1 mouse cellular context compared by ENCODE assay signal in the genomic region with DNA sequence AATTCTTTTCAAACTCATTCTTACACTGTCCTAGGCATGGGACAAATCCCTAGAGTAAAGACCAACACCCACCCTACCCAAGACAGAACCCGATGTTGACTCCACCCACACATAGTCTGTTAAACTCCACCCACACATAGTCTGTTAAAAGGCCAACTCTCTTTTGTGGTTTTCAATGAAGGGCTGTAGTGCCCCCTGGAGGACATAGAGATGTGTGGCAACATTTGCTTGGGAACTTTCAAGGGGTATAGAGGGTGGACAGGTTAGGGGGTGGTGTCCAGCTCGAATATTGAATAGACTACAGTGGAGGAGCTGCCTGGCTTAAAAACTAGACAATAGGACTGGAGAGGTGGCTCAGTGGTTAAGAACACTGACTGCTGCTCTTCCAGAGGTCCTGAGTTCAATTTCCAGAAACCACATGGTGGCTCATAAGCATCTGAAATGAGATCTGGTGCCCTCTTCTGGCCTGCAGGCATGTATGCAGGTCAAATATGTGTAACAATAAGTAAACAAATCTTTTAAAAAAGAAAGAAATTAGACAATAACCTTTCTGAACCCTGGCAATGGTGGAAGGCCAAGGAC.
TF ChIP-seq lines count a peak whose summit lies in the region.

No protein-coding gene starts in this region.

TF ChIP-seq in CH12.LX, 34 proteins besides CTCF, POLR2A, EP300 and RAD21 (continued from another document):
- no peak for TF ChIP-seq ETS1 (conservative IDR thresholded peaks at IDR 0.05; ENCODE audit: low read depth, low read length)
- no peak for TF ChIP-seq ZNF384 (IDR thresholded peaks at IDR 0.05; ENCODE audit: low read depth, low read length)
- no peak for TF ChIP-seq MAX (IDR thresholded peaks at IDR 0.05; ENCODE audit: low read length)
- no peak for TF ChIP-seq GABPA (IDR thresholded peaks at IDR 0.05; ENCODE audit: insufficient replicate concordance, low read depth, low read length)
- no peak for TF ChIP-seq CHD2 (IDR thresholded peaks at IDR 0.05; ENCODE audit: low read length)
- no peak for TF ChIP-seq TBP (conservative IDR thresholded peaks at IDR 0.05; ENCODE audit: low read depth, low read length)
TF ChIP-seq in CH12.LX: peak in this region for 0.
